Mouse (Mus musculus): ENCODE measurements around the gene Fan1.

Fan1 gene

GRCm38 (mm10) chr7:64332686-64333085, 41.2 kb downstream of the Fan1 start:
- intact Hi-C loops (cut with DNase I): no loop called here

DNA sequence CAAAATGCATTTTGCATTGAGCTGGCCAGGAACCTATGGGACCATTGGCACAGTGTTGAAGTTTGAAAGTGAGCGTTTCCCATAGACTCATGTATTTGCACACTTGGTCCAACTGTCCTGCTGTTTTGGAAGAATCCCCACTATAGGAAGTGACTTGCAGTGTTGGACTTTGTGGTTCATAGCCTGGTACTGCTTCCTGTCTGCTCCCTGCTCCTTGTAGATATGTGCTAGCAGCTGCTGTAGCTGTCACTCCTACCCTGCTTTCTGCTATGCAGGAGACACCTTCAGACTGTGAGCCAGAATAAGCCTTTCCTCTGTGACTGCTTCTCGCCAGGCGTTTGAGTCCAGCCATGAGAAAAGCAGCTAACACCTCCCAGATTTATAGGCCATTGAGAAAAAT, 42.6 kb downstream of the Fan1 start:
- intact Hi-C loops (cut with DNase I): no loop called here

DNA sequence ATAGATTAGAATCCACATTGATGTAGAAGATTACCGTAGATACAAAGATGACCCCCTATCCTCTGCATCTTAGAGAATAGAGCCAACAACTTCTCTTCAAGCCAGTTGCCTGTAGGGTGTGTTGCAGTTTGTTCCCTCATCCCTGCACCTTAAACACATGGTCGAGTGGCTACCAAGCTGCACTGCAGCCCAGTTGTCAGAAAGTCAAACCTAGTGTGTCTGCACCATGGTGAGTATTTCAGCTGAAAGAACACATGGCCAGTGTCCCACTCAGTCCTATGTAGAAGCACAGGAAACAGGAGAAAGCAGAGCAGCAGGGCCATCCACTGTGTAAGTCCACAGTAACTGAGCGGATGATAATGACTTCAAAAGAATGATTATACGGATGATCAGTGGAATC, 46.4 kb downstream of the Fan1 start:
- intact Hi-C loops (cut with DNase I): loop anchor here (2.0 to 5.0 kb wide), 2 partner anchors 163 to 575 kb away; no protein-coding TSS in a partner anchor

DNA sequence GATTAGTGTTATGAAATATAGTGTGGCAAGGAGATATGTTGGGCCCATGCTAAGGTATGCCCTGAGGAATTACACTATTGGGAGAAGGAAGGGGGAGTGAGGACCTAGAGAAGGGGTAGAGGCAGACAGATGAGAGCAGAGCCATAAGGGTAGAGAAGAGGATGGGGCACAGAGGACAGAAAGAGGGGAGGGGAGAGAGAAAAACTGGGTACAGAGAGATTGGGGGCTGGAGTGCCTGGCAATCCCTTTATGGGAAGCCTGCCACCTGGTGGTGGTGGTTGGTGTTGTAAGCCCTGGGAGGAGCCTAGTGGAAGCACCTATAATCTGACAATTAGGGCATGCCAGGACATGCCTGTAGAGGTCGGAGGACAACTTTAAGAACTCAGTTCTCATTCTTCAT, 47.0 kb downstream of the Fan1 start:
- intact Hi-C loops (cut with DNase I): loop anchor here (2.0 to 5.0 kb wide), 2 partner anchors 162 to 575 kb away; no protein-coding TSS in a partner anchor

GRCm38 (mm10) chr7:64321658-64322057, 52.2 kb downstream of the Fan1 start:
- intact Hi-C loops (cut with DNase I): no loop called here

- intact Hi-C loops (cut with DNase I): no loop called here
Observed at GRCm38 (mm10) chr7:64321125-64321524, 52.8 kb downstream of the Fan1 start.

GRCm38 (mm10) chr7:64312811-64313210, 61.1 kb downstream of the Fan1 start:
- intact Hi-C loops (cut with DNase I): no loop called here

- intact Hi-C loops (cut with DNase I): no loop called here
Observed at GRCm38 (mm10) chr7:64310756-64311155, 63.1 kb downstream of the Fan1 start.

- intact Hi-C loops (cut with DNase I): no loop called here
Observed at GRCm38 (mm10) chr7:64310241-64310640, 63.7 kb downstream of the Fan1 start.
